Mouse (Mus musculus) right cerebral cortex, postnatal 36 days (tissue): ENCODE measurements around the gene Tgm2.

Experiments used
- DNase-seq, 2 experiments: peaks; one replicate each; pipeline ENCODE4 v3.0.0; 2022; ENCODE audit warnings: low spot score in 2 of 2, mixed read lengths in 1 of 2

Gene Tgm2

DNA sequence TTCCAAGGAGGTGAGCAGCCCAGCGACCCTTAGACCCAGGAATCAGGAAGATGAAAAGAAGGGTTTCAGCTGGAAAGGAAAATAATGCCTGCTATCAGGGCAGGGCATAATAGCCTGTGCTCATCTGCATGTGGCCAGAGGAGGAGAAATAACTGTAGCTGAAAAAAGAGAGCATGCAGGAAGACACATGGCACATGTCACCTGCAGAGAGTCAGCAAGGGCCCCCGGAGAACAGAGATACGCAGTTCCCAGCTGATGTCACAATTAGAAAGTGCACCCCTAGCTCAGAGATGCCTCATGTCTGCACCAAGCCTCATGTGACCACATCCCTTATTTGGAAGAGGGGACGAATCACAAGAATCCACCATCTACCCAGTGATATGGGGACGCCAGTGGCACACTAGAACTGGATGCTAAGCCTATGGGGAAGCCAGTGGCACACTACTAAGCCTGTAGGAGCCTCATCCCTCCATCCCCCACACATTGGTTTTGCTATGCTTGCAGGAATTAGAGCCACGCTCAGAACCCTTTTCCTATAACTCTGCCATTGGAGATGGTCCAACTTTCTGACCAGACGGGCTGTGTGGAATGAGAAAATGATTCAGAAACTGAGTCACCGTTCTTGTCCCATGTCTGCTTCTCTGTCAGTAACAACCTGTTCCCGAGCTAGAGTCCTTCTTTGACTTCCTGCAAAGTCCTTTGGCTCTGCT, 21.4 kb upstream of the Tgm2 start:
- DNase-seq = no peak

DNA sequence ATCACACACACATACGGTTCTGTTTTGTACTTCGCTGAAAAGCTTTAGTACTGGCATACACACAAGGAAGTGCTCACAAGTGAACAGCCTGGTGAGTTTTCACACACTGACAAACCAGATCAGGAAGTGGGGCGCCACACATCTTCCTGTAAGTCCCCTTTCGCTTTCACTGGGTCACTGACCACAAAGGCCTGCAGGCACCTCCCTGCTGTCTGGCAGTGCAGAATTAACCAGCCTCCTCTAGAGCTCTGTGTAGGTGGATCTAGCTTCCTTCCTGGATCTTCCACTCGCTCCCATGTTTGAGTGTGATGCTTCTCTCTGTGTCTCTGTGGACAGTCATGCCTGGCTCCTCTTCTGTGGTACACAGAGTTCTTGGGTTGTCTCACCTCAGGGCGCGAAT, 20.4 kb upstream of the Tgm2 start:
- no peak for DNase-seq

DNA sequence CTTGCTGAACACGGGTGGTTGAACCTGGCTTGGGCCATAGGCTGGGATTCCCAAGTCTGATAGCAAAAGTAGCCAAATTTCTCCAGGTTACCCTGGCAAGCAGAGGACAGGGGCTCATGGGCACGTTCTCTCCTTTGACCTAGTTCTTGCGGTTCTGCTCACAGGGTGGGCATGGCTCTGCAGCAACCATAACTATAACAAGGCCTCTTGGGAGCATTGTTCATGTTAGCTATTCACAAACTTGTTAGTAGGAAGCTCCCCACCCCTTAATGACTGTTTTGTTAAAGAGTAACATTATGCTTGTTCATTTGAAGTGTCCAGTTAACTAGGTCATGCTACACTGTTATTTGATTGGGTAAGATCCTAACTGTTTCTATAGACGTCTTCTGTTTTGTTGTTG, 19.5 kb upstream of the Tgm2 start:
- DNase-seq = no peak

DNA sequence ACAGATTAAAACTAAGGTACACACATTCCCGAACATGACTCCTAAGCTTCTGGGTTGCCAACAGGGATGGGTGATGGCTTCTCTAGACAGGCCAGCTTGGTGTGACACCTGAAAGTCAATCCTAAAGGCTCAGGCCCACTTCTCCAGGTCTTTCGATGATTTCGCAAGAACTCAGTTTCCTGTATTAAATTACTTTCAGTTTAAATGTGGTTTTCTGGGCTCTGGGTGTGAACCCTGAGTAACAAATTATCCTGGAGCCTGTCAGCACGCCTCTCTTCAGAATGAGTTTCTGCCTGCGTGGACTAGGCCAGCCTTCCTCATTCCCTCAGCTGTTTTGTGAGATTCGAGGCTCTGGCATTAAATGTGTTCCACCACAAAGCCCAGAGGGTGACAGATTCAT, 16.8 kb upstream of the Tgm2 start:
- no peak for DNase-seq

DNA sequence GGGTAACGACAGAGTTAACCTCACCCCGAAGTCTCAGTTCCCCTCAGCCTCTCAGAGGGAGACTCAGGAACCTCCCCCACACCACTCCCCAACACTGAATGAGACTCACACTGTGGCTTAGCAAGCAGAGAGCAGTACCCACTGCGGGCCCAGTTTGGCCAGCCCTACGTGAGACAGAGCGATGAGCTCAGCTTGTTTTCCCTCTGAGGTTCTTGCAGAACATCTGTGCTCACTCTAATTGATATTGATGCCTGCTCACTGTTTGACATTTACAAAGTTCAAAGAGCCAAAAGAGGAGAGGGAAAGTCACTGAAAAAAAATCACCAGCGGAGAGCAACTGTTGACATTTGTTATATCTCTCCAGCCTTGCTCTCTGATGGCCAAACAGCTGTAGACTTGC, 15.5 kb upstream of the Tgm2 start:
- no peak for DNase-seq

DNA sequence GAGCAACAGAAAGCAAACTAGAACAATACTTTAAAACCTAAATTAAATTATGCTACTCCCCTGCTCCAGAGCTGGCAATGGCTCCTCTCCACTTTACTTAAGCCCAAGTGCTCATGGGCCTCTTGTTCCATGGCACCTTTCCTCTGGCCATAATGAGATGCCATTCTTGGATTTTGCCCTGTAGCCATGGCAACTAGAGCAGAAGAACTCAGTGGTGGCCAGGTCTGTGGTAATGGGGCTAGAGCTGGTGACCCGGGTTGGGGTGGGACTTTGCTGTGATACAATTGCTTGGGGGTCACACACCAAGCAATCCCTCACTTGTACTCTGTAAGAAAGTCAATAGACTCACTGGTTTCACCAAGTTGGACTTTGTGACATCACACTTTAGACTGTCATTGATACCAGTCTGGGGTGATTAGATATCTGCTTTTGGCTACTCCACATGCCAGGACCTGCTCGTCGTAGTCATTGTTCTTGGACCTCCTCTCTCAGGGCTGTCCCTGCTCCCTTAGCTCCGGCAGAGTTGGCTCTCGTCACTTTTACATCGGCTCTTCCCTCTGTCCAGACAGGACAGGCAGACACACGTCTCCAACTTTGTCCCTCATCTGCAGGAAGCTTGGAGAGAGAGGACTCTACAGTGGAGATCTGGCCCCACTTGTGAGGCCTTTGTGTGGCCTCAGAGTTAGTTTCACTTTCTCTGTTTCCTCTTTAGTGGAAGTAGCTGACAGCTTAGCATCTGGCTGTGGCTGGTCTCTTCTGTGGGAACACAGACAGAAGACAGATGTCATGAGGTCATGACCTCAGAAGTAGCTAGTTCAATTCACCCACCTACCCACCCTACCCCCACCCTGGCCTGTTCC, 13.4 kb upstream of the Tgm2 start:
- DNase-seq = no peak

DNA sequence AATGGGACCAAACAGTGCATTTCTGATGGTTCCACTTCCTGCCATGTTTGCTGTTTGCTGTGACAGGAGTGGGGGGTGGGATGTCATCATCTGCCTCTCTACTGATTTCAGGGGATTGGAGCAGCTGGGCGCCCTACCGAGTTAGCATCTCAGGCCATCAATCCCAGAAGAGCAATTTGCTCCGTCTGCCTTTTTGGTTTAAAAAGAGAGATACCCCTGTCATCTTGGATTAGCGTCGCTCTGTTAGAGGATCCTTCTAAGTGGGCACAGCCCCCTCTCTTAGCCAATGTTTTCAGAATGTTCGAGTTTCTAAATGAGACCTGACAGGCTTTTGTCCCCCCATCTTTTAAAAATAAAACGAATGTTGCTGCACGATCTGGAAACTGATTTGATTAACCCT, 11.4 kb upstream of the Tgm2 start:
- no peak for DNase-seq

DNA sequence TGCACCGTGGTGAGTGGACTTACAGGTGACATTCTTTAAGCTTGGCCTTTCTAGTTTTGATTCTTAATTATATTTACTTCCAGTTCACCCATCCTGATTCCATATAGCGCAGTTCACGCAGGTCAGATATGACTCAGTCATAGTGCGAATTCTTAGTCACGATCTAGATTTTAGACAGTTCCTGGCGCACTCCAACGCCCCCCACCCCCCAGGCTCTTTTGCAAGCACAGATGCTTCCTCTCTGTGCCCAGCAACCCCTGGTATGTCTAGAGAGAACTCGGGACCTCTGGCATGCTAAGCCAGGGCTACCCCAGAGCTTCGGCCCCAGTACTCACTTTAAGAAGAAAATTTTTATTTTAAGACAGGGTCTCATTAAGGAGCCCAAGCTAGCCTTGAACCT, 10.3 kb upstream of the Tgm2 start:
- DNase-seq = no peak

DNA sequence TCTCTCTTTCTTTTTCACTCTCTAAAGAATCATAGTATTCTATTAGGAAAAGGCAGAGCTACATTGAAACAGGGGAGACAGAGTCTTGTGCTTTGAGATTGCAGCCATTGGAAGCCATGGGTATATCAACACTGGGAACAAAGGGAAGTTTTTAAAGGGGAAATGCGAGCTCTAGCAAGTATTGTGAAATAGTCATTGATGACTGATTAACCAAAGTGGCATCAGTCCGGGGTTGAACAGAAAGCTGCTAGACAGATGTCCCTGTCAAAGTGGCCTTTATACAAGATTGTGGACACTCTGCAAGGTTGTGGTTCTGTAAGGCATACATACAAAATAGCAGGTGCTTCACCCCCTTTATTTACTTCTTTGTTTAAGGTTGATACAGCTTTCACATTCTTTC, 9.4 kb upstream of the Tgm2 start:
- DNase-seq = no peak

DNA sequence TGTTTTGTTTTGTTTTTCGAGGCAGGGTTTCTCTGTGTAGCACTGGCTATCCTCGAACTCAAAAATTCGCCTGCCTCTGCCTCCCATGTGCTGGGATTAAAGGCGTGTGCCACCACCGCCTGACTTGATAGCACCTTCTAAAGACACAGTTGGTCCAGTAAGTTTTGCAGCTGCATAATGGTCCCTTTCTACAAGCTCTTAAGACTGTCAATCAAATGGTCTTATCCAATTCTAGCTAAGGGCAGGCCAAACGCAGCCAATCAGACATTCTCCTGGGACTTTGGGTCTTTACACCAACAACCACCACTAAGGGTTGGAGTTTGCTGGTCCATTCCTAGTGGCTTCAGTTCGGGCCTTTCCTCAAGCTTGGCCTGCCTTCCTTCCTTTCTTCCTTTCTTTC, 8.9 kb upstream of the Tgm2 start:
- DNase-seq = no peak

DNA sequence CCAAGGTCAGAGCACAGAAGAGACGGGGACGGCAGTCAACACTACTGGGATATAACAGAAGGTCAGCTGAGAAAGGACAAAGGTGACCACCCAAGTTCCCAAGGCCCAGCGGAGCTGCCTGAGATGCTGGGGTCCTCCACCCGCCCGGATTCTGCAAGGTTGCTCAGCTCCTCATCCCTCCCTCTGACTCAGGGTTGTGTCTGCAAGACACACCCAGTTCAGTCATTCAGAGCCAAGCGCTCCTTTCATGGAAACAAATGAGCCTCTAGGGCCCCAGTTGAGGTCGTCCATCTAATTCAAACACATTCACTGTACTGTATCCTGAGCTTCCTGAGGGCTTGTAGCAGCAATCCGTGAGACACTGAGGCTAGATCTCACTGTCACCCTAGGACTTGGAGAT, 8.4 kb upstream of the Tgm2 start:
- DNase-seq = no peak

DNA sequence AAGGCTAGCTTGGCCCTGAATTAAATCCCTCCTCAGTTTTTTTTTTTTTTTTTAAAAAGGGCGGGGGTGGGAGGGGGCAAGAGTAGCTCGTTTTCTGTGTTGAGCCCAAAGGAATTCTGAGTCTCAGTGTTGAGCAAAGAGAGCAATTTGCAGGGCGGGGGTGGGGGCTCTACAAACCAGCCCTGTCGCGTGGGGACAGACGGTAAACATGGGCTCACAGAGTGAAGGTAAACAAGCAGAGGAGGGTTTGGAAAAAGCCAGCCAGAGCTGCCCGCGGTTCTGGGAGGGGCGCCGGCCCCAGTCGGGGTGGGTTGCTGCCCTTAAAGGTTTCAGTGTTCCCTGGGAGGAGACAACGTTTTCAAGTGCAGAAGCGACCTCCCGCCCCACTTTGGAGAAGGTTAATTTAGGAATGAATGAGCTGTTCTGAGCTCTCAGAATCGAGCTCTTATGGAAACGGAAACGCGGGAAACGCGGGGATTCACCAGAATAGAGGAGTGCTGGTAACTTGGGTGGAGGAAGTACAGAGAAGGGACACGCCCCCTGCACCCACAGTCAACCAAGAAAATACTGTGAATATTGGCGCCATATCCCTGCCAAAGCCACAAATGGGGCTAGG, 7.6 kb upstream of the Tgm2 start:
- no peak for DNase-seq

DNA sequence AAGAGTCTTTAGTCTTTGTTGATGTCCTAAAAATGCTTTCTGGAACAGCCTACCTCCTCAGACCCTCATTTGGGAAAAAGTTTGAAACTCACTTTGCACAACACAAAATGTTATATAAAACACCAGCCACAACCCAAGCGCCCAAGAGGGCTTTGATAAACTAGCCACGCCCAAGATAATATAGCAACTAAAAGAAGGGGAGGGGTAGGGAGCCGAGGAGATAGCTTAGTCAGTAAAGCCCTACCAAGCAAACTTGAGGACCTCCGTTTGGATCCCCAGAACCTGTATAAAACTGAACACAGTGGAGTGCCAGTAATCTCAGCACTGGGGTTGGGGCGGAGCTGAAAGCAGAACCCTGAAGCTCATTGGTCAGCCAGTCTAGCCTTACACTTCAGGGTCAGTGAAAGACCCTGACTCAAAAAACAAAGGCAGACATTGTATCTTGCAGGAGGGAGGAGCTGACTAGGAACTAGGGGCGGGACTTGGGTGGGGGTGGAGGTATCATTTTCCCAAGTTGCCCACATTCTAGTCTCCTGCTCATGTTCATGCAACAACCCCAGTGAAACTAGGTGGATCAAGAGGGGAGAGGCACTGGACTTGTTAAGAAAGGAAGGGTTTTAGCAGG, 6.6 kb upstream of the Tgm2 start:
- no peak for DNase-seq

DNA sequence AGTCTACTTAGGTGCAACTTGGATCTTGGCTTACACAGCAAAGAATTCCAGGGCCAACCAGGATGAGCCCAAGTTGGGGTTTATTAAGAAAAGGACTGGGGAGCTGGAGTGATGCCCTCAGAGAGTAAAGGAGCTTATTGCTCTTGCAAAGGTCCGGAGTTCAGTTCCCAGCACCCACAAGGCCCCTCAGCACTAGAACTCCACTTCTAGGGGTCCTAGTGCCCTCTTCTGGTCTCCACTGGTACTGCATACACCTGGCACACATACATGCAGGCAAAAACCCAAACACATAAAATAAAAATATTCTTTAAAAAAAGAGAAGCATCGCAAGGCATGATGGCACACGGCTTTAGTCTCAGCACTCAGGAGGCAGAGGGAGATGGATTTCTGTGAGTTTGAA, 4.8 kb upstream of the Tgm2 start:
- no peak for DNase-seq

DNA sequence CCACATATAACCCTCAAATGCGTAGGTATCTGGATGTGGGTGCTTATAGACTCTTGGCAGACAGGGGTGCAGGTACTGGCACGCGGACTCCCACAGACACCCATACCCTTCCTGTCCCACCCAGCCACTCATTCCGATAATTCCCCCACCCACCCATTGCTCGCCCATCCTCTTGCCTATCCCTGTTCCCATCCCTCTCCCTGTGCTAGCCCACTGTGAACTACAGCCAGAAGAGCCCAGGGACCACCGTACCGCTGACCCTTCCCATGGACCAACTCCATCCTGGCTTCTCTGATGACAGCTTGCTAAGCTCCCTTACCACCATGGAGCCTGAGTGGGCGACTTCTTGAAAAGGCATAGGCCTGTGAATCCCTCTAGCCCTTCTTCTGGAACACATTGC, 735 bp upstream of the Tgm2 start:
- no peak for DNase-seq

DNA sequence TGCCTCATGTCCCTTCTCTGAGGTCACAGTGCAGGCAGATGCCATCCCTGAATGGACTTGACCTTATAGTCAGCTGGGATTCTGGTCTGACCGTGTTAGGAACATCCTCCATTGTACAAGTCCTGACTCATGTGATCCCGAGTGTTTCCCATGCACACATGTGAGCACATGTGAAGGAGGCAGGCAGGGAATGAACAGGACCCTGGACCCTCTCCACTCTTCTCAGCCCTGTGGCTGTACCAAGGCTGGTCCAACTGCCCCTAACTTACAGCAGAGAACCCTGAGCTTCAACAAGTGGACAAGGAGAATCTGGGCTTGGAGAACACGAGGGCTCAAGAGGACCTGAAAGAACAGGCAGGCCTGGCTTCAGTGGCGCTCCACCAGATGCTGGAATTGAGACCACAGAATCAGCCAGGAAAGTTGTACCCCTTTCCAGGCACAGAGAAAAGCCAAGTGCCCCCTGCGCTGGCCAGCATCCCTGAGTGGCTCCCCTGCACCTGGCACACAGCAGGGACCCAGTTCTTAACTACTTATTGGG, 639 bp downstream of the Tgm2 start:
- DNase-seq = no peak

DNA sequence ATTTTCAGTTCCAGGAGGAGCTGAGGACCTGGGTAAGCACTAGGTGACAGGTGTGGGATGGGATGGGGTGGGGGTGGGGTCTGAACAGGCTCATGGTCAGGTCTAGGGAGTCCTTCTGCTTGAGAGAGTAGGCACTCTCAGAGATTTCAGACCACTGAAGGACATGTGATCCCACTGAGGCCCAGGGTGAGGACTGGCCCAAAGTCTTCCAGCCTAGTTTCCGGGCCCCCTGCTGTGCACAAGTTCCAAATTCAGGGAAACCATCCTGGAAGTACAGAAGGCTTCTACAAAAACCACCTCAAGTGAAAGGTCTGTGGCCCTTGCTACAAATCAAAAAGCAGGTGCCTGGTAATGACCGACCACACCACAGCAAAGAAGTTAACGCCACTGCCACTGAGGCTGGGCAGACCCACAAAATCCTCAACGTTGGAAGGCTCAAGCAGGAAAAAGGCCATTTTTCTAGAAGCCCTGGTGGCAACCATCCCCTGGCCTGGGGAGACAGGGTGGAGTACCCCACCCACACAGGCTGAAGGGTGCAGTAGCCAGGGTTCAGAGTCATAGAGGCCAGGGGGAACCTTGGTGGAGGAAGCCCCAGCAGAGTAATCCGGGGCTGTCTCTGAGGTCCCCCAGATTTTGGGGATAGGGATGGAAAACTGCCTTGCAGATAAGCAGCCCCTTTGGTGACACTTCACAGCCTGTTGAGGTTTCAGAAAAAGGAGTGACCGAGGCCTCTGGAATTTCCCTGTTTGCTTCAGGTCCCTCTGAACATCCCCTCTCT, 1.3 kb downstream of the Tgm2 start:
- no peak for DNase-seq

DNA sequence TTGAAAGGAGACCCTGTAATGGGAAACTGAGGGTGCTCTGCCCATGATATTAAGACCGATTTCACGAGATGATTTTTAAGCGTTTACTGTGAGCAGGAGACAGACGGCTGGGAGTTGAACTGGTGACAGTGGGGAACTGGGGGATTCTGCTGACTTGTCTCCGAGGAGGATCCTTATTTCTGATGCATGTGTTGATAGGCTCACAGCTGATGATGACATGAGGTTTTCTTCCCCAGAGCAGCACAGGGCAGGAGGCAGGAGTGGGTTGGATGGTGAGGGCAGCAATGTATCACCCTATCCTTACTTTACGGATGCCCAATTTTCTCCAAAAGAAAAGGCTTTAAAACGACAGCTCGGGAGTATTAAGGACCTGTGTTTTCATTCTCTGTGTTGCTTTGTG, 2.0 kb downstream of the Tgm2 start:
- DNase-seq = no peak

DNA sequence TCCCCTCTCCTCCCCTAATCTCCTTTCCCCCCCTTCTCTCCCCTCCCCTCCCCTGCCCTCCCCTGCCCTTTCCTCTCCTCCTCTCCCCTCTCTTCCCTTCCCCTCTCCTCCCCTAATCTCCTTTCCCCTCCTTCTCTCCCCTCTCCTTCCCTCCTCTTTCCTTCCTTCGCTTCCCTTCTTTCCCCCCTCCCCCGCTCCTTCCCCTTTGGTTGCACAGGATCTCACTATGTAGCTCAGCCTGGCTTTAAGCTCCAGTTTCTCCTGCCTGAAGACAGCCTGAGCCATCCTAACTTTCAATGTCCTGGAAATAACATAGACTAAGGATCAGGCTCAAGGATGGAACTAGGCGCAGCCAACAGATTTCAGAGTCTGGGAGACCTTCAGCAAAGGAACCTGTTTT, 2.4 kb downstream of the Tgm2 start:
- no peak for DNase-seq

DNA sequence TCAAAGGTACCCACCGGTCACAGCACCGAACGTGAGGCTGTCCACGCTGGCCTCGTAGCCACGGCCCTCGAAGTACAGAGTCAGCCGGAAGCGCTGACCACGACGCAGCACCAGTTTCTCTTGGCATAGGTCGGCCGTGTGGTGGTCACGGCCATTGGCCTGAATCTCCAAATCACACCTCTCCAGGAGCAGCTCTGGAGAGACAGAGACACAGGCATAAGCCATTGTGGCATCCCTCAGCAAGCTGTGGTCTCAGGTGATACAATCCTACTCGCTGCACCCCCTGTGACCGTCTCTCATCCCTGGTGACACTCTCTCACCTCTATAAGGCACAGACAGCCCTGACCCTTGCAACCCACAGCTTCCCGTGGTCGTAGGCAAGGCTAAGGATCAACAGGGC, 3.3 kb downstream of the Tgm2 start:
- DNase-seq = no peak

DNA sequence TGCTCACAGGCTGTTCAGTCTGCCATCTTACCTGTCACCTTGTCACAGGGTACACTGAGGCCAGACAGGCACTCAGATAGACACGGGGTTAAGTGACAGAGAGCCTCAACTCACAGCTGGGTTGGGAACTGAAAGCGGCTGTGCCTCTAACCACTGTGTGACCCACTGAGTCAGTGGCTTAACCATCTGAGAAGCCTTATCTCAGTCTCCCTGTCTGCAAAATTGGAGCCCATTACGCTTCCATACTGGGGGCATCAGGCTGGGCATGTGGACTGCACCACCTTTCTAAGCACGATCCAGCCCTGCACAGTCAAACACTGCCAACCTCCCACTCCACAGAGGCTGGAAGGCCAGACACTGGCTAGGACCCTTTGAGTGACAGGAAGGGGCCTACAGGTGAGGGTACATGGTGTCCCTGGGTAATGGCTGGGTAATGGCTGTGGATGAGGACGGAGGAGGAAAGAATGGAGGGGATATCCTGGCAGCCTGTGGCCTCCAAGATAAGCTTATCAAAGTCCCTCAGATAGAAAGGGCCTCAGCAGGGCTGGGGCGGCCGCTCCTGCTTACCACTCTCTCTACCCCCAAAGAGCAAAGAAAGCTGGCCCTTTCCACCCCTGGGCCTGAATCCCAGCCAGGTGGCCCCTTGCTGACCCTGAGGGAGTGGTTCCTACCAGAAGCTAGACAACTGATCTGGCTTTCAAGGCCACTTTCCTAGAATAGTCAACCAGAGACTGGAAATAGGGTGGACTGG, 4.4 kb downstream of the Tgm2 start:
- DNase-seq = no peak
